Mouse (Mus musculus): Measurements from ENCODE around the gene Tmem135. TPM values are rescaled to one million over a fixed set of nuclear protein-coding genes. Genes with fewer than 3 reads are reported as not detected.
A peak's percentile ranks its signal among the peaks of the same experiment; 100 is the strongest.

The Tmem135 gene
- polyA plus RNA-seq, 1 experiment, result 27.6 TPM

DNA sequence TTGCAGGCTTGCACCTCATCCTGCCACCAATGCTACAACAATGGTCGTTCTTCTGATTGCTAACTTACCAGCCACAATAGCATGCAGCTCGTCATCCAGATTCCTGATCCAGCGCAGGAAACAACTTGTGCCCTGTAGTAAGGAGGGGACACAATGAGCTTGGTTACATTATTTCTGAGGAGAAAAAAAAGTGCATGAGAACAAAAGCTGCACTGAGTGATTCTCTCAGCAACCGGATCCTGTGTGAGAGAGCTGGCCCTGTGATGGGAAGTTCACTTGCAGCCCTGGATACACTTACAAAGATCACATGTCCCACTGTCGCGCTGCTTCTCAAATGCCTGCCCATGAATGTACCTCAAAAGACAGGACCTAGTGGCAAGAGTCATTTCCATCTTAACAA lies 252.7 kb downstream of the Tmem135 start:
- DNase-seq (ENCODE audit: low read depth in 1 of 2, low spot score in 2 of 2), result no peak
- WGBS, result 92% methylated on average over 6 of the region's 6 CpGs
- Histone ChIP-seq H3K27ac (ENCODE audit: insufficient read depth, low read length) (no peak overlapping the region), H3K36me3 (ENCODE audit: control insufficient read depth, insufficient read depth, low read length) (peaks cover 6% of the 10 kb centered on the region), H3K4me3 (ENCODE audit: extremely low read depth, insufficient read depth, insufficient read length) (no peak overlapping the region), H3K4me1 (ENCODE audit: control insufficient read depth, insufficient read depth, insufficient read length) (no peaks in the 10 kb centered on the region), H3K27me3 (ENCODE audit: control insufficient read depth, insufficient read depth, low read length) (no peaks in the 10 kb centered on the region)
- TF ChIP-seq POLR2A (IDR thresholded peaks at IDR 0.05; ENCODE audit: low read depth, low read length), result no peak
- TF ChIP-seq CTCF (IDR thresholded peaks at IDR 0.05; ENCODE audit: extremely low read depth, insufficient read depth, insufficient read length, insufficient replicate concordance), result no peak

DNA sequence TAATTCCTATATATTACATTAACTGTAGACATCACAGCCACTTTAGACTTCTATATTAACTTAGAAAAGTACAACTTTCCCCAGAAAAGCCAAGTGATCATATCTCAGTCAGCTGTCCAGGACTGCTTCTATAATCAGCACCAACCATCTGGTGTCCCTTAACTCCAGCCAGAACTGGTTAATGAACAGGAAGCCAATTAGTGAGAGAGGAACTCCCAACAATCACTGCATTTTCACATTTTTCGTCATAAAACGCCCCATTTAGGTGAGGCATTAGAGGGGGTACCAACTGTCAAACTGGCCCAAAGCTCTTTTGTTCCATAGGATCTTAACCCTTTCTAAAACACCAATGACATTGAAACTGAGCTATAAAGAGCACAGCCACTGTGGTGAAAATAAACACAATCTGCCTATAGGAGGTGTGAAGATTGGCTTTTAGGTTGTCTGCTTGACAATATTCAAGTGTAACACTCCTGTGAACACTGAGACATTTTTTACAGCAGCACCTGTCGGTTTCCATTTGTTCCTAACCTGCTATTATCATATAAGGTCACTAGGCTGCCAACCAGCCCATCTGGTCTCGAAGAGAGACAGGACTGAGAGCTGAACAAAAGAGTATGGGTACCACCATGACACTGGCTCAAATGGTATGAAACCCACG lies 263.3 kb downstream of the Tmem135 start:
- TF ChIP-seq POLR2A (IDR thresholded peaks at IDR 0.05; ENCODE audit: low read depth, low read length), result no peak
- TF ChIP-seq CTCF (IDR thresholded peaks at IDR 0.05; ENCODE audit: extremely low read depth, insufficient read depth, insufficient read length, insufficient replicate concordance), result no peak
- no peak for DNase-seq (ENCODE audit: low read depth in 1 of 2, low spot score in 2 of 2)
- Histone ChIP-seq H3K4me1 (ENCODE audit: control insufficient read depth, insufficient read depth, insufficient read length) (no peaks in the 10 kb centered on the region), H3K27ac (ENCODE audit: insufficient read depth, low read length) (no peak overlapping the region), H3K36me3 (ENCODE audit: control insufficient read depth, insufficient read depth, low read length) (peaks cover 7% of the 10 kb centered on the region), H3K27me3 (ENCODE audit: control insufficient read depth, insufficient read depth, low read length) (no peaks in the 10 kb centered on the region), H3K4me3 (ENCODE audit: extremely low read depth, insufficient read depth, insufficient read length) (no peak overlapping the region)
- 89% methylated on average over 5 of the region's 5 CpGs for WGBS

DNA sequence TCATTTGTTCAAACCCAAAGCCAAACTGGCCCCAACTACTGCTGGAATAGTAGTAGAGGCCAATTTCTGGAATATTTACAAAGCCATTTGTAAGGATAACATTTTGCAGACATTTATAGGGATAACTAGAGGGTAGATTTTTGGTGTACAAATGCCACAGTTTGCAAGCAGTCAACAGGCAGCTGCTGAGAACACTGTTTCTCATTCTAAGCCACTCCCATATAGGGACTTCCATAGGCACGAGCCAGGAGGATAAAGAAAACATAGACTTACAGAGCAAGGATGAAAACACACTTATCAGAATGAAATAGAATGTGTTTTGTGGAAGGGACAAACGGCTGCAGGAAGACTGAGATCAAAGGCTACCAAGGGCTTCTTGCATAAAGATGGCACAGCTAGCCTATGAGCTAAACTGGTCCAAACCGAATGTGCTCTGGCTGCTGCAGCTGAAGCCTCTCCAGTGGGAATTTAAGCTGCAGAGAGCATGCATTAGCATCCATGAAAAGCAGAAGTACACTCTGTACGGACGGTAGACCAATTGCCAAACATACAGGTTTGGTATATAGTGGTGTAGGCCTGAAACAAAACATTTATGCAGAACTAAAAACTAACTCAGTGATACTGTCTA lies 269.0 kb downstream of the Tmem135 start:
- H3K36me3 ChIP-seq (ENCODE audit: control insufficient read depth, insufficient read depth, low read length), result no peaks in the 10 kb centered on the region; the same call in 1 of the 2 replicates
- no peak overlapping the region for H3K4me3 ChIP-seq (ENCODE audit: extremely low read depth, insufficient read depth, insufficient read length)
- no peak overlapping the region for H3K27ac ChIP-seq (ENCODE audit: insufficient read depth, low read length)
- H3K4me1 ChIP-seq (ENCODE audit: control insufficient read depth, insufficient read depth, insufficient read length), result no peaks in the 10 kb centered on the region
- TF ChIP-seq CTCF (IDR thresholded peaks at IDR 0.05; ENCODE audit: extremely low read depth, insufficient read depth, insufficient read length, insufficient replicate concordance) (no peak), POLR2A (IDR thresholded peaks at IDR 0.05; ENCODE audit: low read depth, low read length) (no peak)
- no peak for DNase-seq (ENCODE audit: low read depth in 1 of 2, low spot score in 2 of 2)
- no peaks in the 10 kb centered on the region for H3K27me3 ChIP-seq (ENCODE audit: control insufficient read depth, insufficient read depth, low read length)
- 81% methylated on average over 5 of the region's 5 CpGs for WGBS

DNA sequence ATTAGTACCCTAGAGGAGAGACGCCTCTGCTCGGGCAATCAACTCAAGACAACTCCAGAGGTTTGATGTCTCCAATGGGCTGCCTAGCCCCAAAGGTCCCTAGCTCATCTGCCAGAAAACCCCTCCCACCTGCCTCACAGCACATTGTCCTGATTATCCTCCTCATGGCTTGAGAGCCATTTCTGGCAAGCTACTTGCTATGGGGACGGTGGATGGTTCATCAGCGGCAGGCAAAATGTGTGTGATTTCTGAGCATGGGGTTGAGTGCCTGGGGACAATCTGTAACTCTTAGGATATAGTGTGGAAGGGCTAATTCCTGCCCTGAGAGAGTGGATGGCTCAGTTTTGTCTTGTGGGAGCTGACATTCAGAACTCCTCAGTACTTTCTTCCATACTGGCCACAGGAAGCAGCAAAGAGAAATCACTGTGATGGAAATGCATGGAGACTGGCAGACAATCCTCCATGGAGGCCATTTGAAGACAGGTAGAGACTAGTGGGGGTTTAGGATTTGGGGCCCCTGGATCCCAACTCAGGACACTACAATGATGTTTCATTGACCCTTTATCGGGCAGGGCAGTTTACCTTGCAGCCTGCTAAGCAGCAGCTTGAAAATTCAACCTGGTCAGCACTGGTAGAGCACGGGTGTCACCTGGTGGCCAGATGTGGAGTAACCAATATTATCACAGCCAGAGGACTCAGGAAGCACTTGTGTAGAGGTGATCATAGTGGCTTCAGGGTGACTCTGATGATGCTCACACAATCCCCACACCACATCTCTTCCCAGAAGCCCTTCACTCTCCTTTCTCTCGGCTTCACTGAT lies 277.7 kb downstream of the Tmem135 start:
- H3K4me3 ChIP-seq (ENCODE audit: extremely low read depth, insufficient read depth, insufficient read length), result no peak overlapping the region
- no peaks in the 10 kb centered on the region for H3K4me1 ChIP-seq (ENCODE audit: control insufficient read depth, insufficient read depth, insufficient read length)
- 59% methylated on average over 7 of the region's 7 CpGs for WGBS
- H3K27me3 ChIP-seq (ENCODE audit: control insufficient read depth, insufficient read depth, low read length), result no peaks in the 10 kb centered on the region
- H3K27ac ChIP-seq (ENCODE audit: insufficient read depth, low read length), result no peak overlapping the region
- TF ChIP-seq POLR2A (IDR thresholded peaks at IDR 0.05; ENCODE audit: low read depth, low read length) (no peak), CTCF (IDR thresholded peaks at IDR 0.05; ENCODE audit: extremely low read depth, insufficient read depth, insufficient read length, insufficient replicate concordance) (peak; percentile 68; the same call in 1 of the 2 replicates)
- H3K36me3 ChIP-seq (ENCODE audit: control insufficient read depth, insufficient read depth, low read length), result no peaks in the 10 kb centered on the region
- peak; percentile 3 to 46 for DNase-seq (ENCODE audit: low read depth in 1 of 2, low spot score in 2 of 2)

DNA sequence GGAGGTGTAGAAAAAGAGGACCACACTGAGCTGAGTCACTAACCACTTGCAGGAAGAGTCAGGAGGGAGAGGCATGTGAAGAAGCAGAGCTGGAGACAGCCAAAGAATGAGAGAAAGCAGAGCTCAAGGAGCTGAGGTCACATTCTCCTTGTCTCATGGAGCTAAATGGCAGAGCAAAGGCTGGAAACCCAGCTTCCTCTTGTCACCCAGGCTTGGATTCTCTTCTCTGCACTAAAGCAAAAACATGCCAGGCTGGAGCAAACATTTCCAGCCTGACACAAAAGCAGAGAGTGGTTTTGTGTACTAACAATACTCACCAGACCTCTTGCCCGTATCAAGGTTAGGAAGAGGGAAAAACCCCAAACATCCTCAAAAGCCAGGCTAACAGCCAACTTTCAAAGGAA lies 287.8 kb downstream of the Tmem135 start:
- TF ChIP-seq POLR2A (IDR thresholded peaks at IDR 0.05; ENCODE audit: low read depth, low read length) (no peak), CTCF (IDR thresholded peaks at IDR 0.05; ENCODE audit: extremely low read depth, insufficient read depth, insufficient read length, insufficient replicate concordance) (no peak)
- Histone ChIP-seq H3K4me1 (ENCODE audit: control insufficient read depth, insufficient read depth, insufficient read length) (no peaks in the 10 kb centered on the region), H3K27ac (ENCODE audit: insufficient read depth, low read length) (no peak overlapping the region), H3K36me3 (ENCODE audit: control insufficient read depth, insufficient read depth, low read length) (no peaks in the 10 kb centered on the region), H3K27me3 (ENCODE audit: control insufficient read depth, insufficient read depth, low read length) (no peaks in the 10 kb centered on the region), H3K4me3 (ENCODE audit: extremely low read depth, insufficient read depth, insufficient read length) (no peak overlapping the region)
- WGBS, result 52% methylated on average over 1 of the region's 1 CpGs
- no peak for DNase-seq (ENCODE audit: low read depth in 1 of 2, low spot score in 2 of 2)

DNA sequence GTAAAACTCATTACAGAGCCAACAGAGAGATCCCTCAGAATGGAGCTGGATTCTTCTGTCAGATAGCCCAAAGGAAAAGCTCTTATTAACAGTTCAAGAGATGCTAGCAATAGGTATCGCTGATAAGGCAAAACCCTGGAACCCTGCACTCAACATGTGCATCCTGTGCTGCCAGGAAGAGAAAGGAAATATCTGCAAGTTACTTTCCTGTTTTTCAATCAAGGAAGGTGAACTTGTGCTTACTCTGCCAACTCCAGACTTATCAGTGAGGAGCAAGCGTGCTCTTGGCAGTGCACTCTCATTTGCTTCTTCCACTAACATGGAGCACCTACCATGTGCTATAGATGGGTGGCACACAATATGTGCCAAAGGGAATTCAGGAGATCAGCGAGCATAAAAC lies 288.4 kb downstream of the Tmem135 start:
- DNase-seq (ENCODE audit: low read depth in 1 of 2, low spot score in 2 of 2), result no peak
- no peaks in the 10 kb centered on the region for H3K27me3 ChIP-seq (ENCODE audit: control insufficient read depth, insufficient read depth, low read length)
- H3K27ac ChIP-seq (ENCODE audit: insufficient read depth, low read length), result no peak overlapping the region
- no peak for TF ChIP-seq CTCF (IDR thresholded peaks at IDR 0.05; ENCODE audit: extremely low read depth, insufficient read depth, insufficient read length, insufficient replicate concordance)
- TF ChIP-seq POLR2A (IDR thresholded peaks at IDR 0.05; ENCODE audit: low read depth, low read length), result no peak
- no peaks in the 10 kb centered on the region for H3K4me1 ChIP-seq (ENCODE audit: control insufficient read depth, insufficient read depth, insufficient read length)
- no peak overlapping the region for H3K4me3 ChIP-seq (ENCODE audit: extremely low read depth, insufficient read depth, insufficient read length)
- H3K36me3 ChIP-seq (ENCODE audit: control insufficient read depth, insufficient read depth, low read length), result no peaks in the 10 kb centered on the region
- 23% methylated on average over 3 of the region's 3 CpGs for WGBS

All from spleen, adult 2 months (tissue).